ENCODE assay signal across 10 mouse cellular contexts in the genomic region with DNA sequence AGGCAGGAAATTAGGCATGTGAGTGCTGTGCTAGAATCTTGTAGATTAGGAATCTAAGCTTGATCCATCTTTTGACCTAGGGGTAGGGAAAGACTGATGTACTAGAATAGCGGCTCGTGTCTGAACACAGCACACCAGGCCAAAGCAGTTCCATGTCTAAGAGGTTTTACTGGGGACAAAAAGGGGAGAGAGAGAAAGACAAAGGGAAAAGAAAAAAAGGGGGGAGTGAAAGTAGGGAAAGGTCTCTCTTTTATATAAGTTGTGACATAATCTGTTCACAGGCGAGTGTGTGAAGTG.
DNase-seq lines count a peak whose midpoint lies in the region; ATAC-seq lines count a peak whose summit lies in the region.
"Had no signal": no experiment of that assay in that cellular context is flagged by ENCODE, and none has a peak within 500 bp of the region (broad histone marks: within the 10 kb centered on the region; RNA-seq: fewer than 3 reads in every experiment).

No protein-coding gene starts in this region.

- H3K9ac ChIP-seq in heart, embryonic 15.5 days, result no peak overlapping the region
- H3K9ac ChIP-seq in embryonic facial prominence, embryonic 13.5 days, result no peak overlapping the region
- no peak overlapping the region for H3K9ac ChIP-seq in hindbrain, embryonic 12.5 days
- H3K9ac ChIP-seq in midbrain, embryonic 12.5 days (replicated peaks), result no peak overlapping the region; the same call in 1 of the 2 replicates

- no peak overlapping the region for H3K4me2 ChIP-seq in heart, embryonic 15.5 days
- peak overlapping the region; percentile 24 for H3K4me2 ChIP-seq in embryonic facial prominence, embryonic 13.5 days
- peak overlapping the region; percentile 29; the same call in 1 of the 2 replicates for H3K4me2 ChIP-seq in hindbrain, embryonic 12.5 days (replicated peaks)
- H3K4me2 ChIP-seq in midbrain, embryonic 12.5 days (replicated peaks), result peak overlapping the region; percentile 23; the same call in 1 of the 2 replicates

- peak overlapping the region; percentile 55; the same call in 1 of the 2 replicates for H3K27ac ChIP-seq in heart, embryonic 15.5 days
- H3K27ac ChIP-seq in embryonic facial prominence, embryonic 13.5 days, result peak overlapping the region; percentile 72
- H3K27ac ChIP-seq in hindbrain, embryonic 12.5 days, result peak overlapping the region; percentile 76
- H3K27ac ChIP-seq in midbrain, embryonic 12.5 days (replicated peaks), result peak overlapping the region; percentile 71

- H3K9me3 ChIP-seq in heart, embryonic 15.5 days (replicated peaks), result no peaks in the 10 kb centered on the region
- H3K9me3 ChIP-seq in embryonic facial prominence, embryonic 13.5 days, result no peaks in the 10 kb centered on the region
- H3K9me3 ChIP-seq in hindbrain, embryonic 12.5 days (replicated peaks), result no peaks in the 10 kb centered on the region
- H3K9me3 ChIP-seq in midbrain, embryonic 12.5 days, result no peaks in the 10 kb centered on the region
- H3K9me3 ChIP-seq: megakaryocyte, embryonic 14.5 days had no signal

- peaks cover 9% of the 10 kb centered on the region for H3K4me1 ChIP-seq in heart, embryonic 15.5 days (replicated peaks)
- H3K4me1 ChIP-seq in embryonic facial prominence, embryonic 13.5 days, result peaks cover 11% of the 10 kb centered on the region
- H3K4me1 ChIP-seq in hindbrain, embryonic 12.5 days, result peaks cover 11% of the 10 kb centered on the region
- H3K4me1 ChIP-seq in midbrain, embryonic 12.5 days, result peaks cover 14% of the 10 kb centered on the region
- H3K4me1 ChIP-seq: megakaryocyte, embryonic 14.5 days had no signal

- H3K4me3 ChIP-seq in heart, embryonic 15.5 days, result no peak overlapping the region
- no peak overlapping the region for H3K4me3 ChIP-seq in embryonic facial prominence, embryonic 13.5 days
- no peak overlapping the region for H3K4me3 ChIP-seq in hindbrain, embryonic 12.5 days
- H3K4me3 ChIP-seq in midbrain, embryonic 12.5 days, result no peak overlapping the region
- H3K4me3 ChIP-seq: megakaryocyte, embryonic 14.5 days had no signal

- H3K36me3 ChIP-seq in heart, embryonic 15.5 days, result no peaks in the 10 kb centered on the region
- no peaks in the 10 kb centered on the region for H3K36me3 ChIP-seq in embryonic facial prominence, embryonic 13.5 days
- no peaks in the 10 kb centered on the region for H3K36me3 ChIP-seq in hindbrain, embryonic 12.5 days
- no peaks in the 10 kb centered on the region for H3K36me3 ChIP-seq in midbrain, embryonic 12.5 days

- no peaks in the 10 kb centered on the region for H3K27me3 ChIP-seq in heart, embryonic 15.5 days
- no peaks in the 10 kb centered on the region for H3K27me3 ChIP-seq in embryonic facial prominence, embryonic 13.5 days
- H3K27me3 ChIP-seq in hindbrain, embryonic 12.5 days, result peaks cover 18% of the 10 kb centered on the region
- H3K27me3 ChIP-seq in midbrain, embryonic 12.5 days, result peaks cover 29% of the 10 kb centered on the region; the same call in 1 of the 2 replicates
- H3K27me3 ChIP-seq: megakaryocyte, embryonic 14.5 days had no signal

- DNase-seq in heart, postnatal 4 days, result no peak
- DNase-seq in right cerebral cortex, adult 18-20 months, result no peak
- no peak for DNase-seq in adrenal gland, adult 2 months
- no peak for DNase-seq in thymus, postnatal 36 days
- DNase-seq: B cell, adult 2 months had no signal

- 82% methylated on average over 3 of the region's 3 CpGs for WGBS in heart, embryonic 15.5 days
- WGBS in embryonic facial prominence, embryonic 13.5 days, result 61% methylated on average over 3 of the region's 3 CpGs
- WGBS in hindbrain, embryonic 12.5 days, result 51% methylated on average over 3 of the region's 3 CpGs
- WGBS in midbrain, embryonic 12.5 days, result 44% methylated on average over 3 of the region's 3 CpGs

- ATAC-seq in heart, embryonic 15.5 days (replicated peaks; ENCODE audit: insufficient number of reproducible peaks, insufficient read depth, low FRiP score, low read depth), result no peak
- no peak for ATAC-seq in embryonic facial prominence, embryonic 13.5 days (ENCODE audit: insufficient number of reproducible peaks, insufficient read depth, low FRiP score, low TSS enrichment, low read depth)
- ATAC-seq in hindbrain, embryonic 12.5 days (ENCODE audit: low FRiP score), result no peak
- no peak for ATAC-seq in midbrain, embryonic 12.5 days (ENCODE audit: low FRiP score, low read depth)
